Mouse (Mus musculus): ENCODE data around the gene Wasf2.

Wasf2 gene

GRCm38 (mm10) chr4:133127079-133127478 lies 3.2 kb upstream of the Wasf2 start:
- no peak for DNase-seq (ENCODE audit: low spot score in 2 of 2)

- no peak for DNase-seq (ENCODE audit: low spot score in 2 of 2)
Measured at GRCm38 (mm10) chr4:133127894-133128293, 2.4 kb upstream of the Wasf2 start.

GRCm38 (mm10) chr4:133129391-133129790 lies 914 bp upstream of the Wasf2 start:
- DNase-seq (ENCODE audit: low spot score in 2 of 2) = no peak

GRCm38 (mm10) chr4:133130890-133131741 lies 811 bp downstream of the Wasf2 start:
- no peak for DNase-seq (ENCODE audit: low spot score in 2 of 2)

- no peak for DNase-seq (ENCODE audit: low spot score in 2 of 2)
Measured at GRCm38 (mm10) chr4:133132027-133132426, 1.7 kb downstream of the Wasf2 start.

- DNase-seq (ENCODE audit: low spot score in 2 of 2) = no peak
Measured at GRCm38 (mm10) chr4:133136946-133137345, 6.6 kb downstream of the Wasf2 start.

- DNase-seq (ENCODE audit: low spot score in 2 of 2) = no peak
Measured at GRCm38 (mm10) chr4:133138971-133139370, 8.7 kb downstream of the Wasf2 start.

- DNase-seq (ENCODE audit: low spot score in 2 of 2) = no peak
Measured at GRCm38 (mm10) chr4:133155006-133155405, 24.7 kb downstream of the Wasf2 start.

GRCm38 (mm10) chr4:133155726-133156125 lies 25.4 kb downstream of the Wasf2 start:
- DNase-seq (ENCODE audit: low spot score in 2 of 2) = no peak

- DNase-seq (ENCODE audit: low spot score in 2 of 2) = no peak
Measured at GRCm38 (mm10) chr4:133156422-133156821, 26.1 kb downstream of the Wasf2 start.

- no peak for DNase-seq (ENCODE audit: low spot score in 2 of 2)
Measured at GRCm38 (mm10) chr4:133156831-133157230, 26.5 kb downstream of the Wasf2 start.

GRCm38 (mm10) chr4:133159127-133159526 lies 28.8 kb downstream of the Wasf2 start:
- DNase-seq (ENCODE audit: low spot score in 2 of 2) = no peak

- no peak for DNase-seq (ENCODE audit: low spot score in 2 of 2)
Measured at GRCm38 (mm10) chr4:133159646-133160045, 29.3 kb downstream of the Wasf2 start.

- DNase-seq (ENCODE audit: low spot score in 2 of 2) = no peak
Measured at GRCm38 (mm10) chr4:133160211-133160610, 29.9 kb downstream of the Wasf2 start.

- DNase-seq (ENCODE audit: low spot score in 2 of 2) = no peak
Measured at GRCm38 (mm10) chr4:133160821-133161220, 30.5 kb downstream of the Wasf2 start.

- no peak for DNase-seq (ENCODE audit: low spot score in 2 of 2)
Measured at GRCm38 (mm10) chr4:133162196-133162595, 31.9 kb downstream of the Wasf2 start.

- no peak for DNase-seq (ENCODE audit: low spot score in 2 of 2)
Measured at GRCm38 (mm10) chr4:133166773-133167172, 36.5 kb downstream of the Wasf2 start.

- DNase-seq (ENCODE audit: low spot score in 2 of 2) = no peak
Measured at GRCm38 (mm10) chr4:133169237-133170055, 39.1 kb downstream of the Wasf2 start.

- DNase-seq (ENCODE audit: low spot score in 2 of 2) = no peak
Measured at GRCm38 (mm10) chr4:133170056-133170524, 39.8 kb downstream of the Wasf2 start.

GRCm38 (mm10) chr4:133170616-133171015 lies 40.3 kb downstream of the Wasf2 start:
- DNase-seq (ENCODE audit: low spot score in 2 of 2) = no peak

GRCm38 (mm10) chr4:133172451-133172850 lies 42.1 kb downstream of the Wasf2 start:
- DNase-seq (ENCODE audit: low spot score in 2 of 2) = no peak

GRCm38 (mm10) chr4:133174361-133174760 lies 44.1 kb downstream of the Wasf2 start:
- DNase-seq (ENCODE audit: low spot score in 2 of 2) = no peak

GRCm38 (mm10) chr4:133175274-133175673 lies 45.0 kb downstream of the Wasf2 start:
- no peak for DNase-seq (ENCODE audit: low spot score in 2 of 2)
